Mouse (Mus musculus) heart, adult 18-20 months (tissue): ENCODE data around the gene Tas2r105. TPM values are rescaled to one million over a fixed set of nuclear protein-coding genes. Genes with fewer than 3 reads are reported as not detected.

Experiments used
- DNase-seq, 2 experiments: peaks; one replicate each; pipeline ENCODE4 v3.0.0; 2021 to 2022; ENCODE audit warnings: mixed read lengths in 1 of 2
- long read RNA-seq, 2 experiments: library from polyadenylated mRNA; stranded (forward); transcript quantifications; one replicate each; pipeline ENCODE4 v2.0.0; 2021
- total RNA-seq, 2 experiments: library from RNA; stranded (reverse); gene quantifications; 2 replicates each; pipeline ENCODE4 v1.2.3; 2021

Tas2r105 gene
- not detected for total RNA-seq
- long read RNA-seq, experiment 1: 0 reads
- long read RNA-seq, experiment 2: 0 reads

DNA sequence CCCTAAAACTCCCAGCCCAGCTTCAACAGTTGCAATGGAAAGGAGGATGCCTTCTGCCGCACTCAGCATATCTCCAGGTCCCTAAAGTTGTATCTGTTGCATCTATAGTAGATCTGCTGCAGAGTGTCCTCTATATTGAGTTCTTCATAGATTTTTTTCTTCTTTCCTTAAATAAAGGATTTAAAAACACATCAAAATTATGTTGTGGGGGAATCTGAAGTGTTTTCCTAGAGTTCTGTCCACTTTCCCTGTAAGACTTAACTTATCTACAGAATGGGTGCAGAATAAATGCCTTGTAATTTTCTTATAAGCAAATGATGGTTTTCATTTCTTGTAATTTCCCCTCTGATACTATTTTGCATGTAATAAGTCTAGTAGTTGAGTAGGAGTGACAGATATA lies at the start of gene Tas2r105:
Gene Tas2r105 (minus strand): TSS at position 101 of the 400 bp plus-strand sequence.
- DNase-seq: no peak

GRCm38 (mm10) chr6:131712803-131713202 lies 25.5 kb upstream of the Tas2r105 start:
- DNase-seq: no peak

DNA sequence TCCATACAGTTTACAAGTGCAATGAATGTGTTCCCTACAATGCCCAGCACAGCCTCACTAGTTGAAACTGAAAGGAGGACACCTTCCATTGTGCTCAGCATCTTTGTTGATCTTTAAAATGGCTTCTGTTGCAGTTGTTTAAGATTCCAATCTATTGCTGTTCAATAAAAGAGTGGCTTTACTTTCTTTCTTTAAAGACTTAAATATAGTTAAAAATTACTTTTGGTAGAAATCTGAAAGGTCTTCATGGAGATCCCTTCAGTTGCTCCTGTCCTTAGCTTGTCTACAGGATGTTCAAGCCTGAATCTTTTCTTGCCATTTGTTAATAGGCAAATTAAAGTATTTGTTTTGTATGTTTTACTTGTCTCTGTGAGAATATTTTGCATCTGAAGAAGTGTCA lies 2.7 kb upstream of the Tas2r105 start, which contains the start of gene Tas2r114:
Gene Tas2r114 (minus strand): TSS at position 101 of the 400 bp plus-strand sequence.
- no peak for DNase-seq

DNA sequence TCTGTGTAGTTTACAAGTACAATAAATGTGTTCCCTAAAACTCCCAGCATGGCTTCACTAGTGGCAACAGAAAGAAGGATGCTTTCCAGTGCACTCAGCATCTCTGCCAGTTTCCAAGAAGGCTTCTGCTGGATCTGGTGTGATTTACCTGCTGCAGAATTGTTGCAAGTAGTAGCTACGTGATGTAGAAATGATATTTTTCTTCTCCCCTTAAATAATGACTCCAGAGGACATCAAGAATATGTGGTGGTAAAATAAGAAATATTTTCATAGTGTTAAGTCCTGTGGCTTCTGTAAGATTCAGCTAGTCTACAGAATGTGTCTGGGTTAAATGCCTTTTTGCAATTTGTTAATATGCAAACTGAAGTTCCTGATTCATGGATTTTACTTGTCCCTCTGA lies 1.7 kb downstream of the Tas2r105 start, which contains the start of gene Tas2r104:
Gene Tas2r104 (minus strand): TSS at position 101 of the 400 bp plus-strand sequence.
- no peak for DNase-seq

- no peak for DNase-seq
These were observed 8.5 kb downstream of the Tas2r105 start, which contains the start of gene Tas2r106 for GRCm38 (mm10) chr6:131678786-131679185. TSS of gene Tas2r106 (minus strand) at chr6:131678886.

DNA sequence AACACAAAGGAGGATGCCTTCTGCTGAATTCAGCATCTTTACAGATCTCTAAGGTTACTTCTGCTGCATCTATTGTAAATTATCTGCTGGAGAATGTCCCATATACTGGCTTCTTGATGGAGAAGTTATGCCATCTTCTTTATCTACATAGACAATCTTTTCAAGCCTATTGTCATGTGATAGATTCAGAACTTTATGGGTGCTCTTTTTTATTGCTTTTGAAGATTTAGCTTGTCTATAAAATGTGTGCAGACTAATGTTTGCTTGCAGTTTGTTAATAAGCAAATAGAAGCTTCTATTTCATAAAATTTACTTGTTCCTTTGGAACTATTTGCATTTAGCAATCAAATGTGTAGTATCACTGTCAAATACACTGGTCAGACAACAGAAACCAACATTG lies 27.2 kb downstream of the Tas2r105 start, which contains the start of gene Tas2r107:
Gene Tas2r107 (minus strand): TSS at position 101 of the 400 bp plus-strand sequence.
- DNase-seq: no peak

Other genes starting within 250 kb of the Tas2r105 start
- gene 5430401F13Rik, start 201.1 kb downstream of the Tas2r105 start, total RNA-seq: not detected
- gene Gm6619, start 201.1 kb downstream of the Tas2r105 start, total RNA-seq: not detected
- gene Tas2r130, start 56.6 kb downstream of the Tas2r105 start, total RNA-seq: not detected
- not detected for gene Tas2r107, start 27.3 kb downstream of the Tas2r105 start, total RNA-seq
- gene Tas2r106, start 8.6 kb downstream of the Tas2r105 start, total RNA-seq: not detected
- gene Tas2r104, start 1.8 kb downstream of the Tas2r105 start, total RNA-seq: not detected
- not detected for gene Tas2r114, start 2.6 kb upstream of the Tas2r105 start, total RNA-seq